Mouse (Mus musculus): ENCODE measurements around the gene Phactr2.

Gene Phactr2

GRCm38 (mm10) chr10:13275152-13275551 lies 199.1 kb downstream of the Phactr2 start:
- no peak for DNase-seq (ENCODE audit: low spot score in 2 of 2)

GRCm38 (mm10) chr10:13274699-13275098 lies 199.5 kb downstream of the Phactr2 start:
- no peak for DNase-seq (ENCODE audit: low spot score in 2 of 2)

- DNase-seq (ENCODE audit: low spot score in 2 of 2), result no peak
These were observed 200.5 kb downstream of the Phactr2 start for GRCm38 (mm10) chr10:13273756-13274155.

- no peak for DNase-seq (ENCODE audit: low spot score in 2 of 2)
These were observed 202.5 kb downstream of the Phactr2 start for GRCm38 (mm10) chr10:13271716-13272115.

- DNase-seq (ENCODE audit: low spot score in 2 of 2), result no peak
These were observed 203.1 kb downstream of the Phactr2 start for GRCm38 (mm10) chr10:13271099-13271498.

GRCm38 (mm10) chr10:13270270-13270669 lies 203.9 kb downstream of the Phactr2 start:
- DNase-seq (ENCODE audit: low spot score in 2 of 2), result no peak

GRCm38 (mm10) chr10:13259251-13259650 lies 215.0 kb downstream of the Phactr2 start:
- DNase-seq (ENCODE audit: low spot score in 2 of 2), result no peak

GRCm38 (mm10) chr10:13256196-13256595 lies 218.0 kb downstream of the Phactr2 start:
- DNase-seq (ENCODE audit: low spot score in 2 of 2), result no peak

GRCm38 (mm10) chr10:13250280-13250679 lies 223.9 kb downstream of the Phactr2 start:
- no peak for DNase-seq (ENCODE audit: low spot score in 2 of 2)

GRCm38 (mm10) chr10:13249126-13249525 lies 225.1 kb downstream of the Phactr2 start:
- no peak for DNase-seq (ENCODE audit: low spot score in 2 of 2)

- DNase-seq (ENCODE audit: low spot score in 2 of 2), result no peak
These were observed 228.5 kb downstream of the Phactr2 start for GRCm38 (mm10) chr10:13245714-13246113.

GRCm38 (mm10) chr10:13244192-13244591 lies 230.0 kb downstream of the Phactr2 start:
- no peak for DNase-seq (ENCODE audit: low spot score in 2 of 2)

GRCm38 (mm10) chr10:13240431-13240830 lies 233.8 kb downstream of the Phactr2 start:
- no peak for DNase-seq (ENCODE audit: low spot score in 2 of 2)

- no peak for DNase-seq (ENCODE audit: low spot score in 2 of 2)
These were observed 236.0 kb downstream of the Phactr2 start for GRCm38 (mm10) chr10:13238188-13238587.

GRCm38 (mm10) chr10:13236866-13237265 lies 237.3 kb downstream of the Phactr2 start:
- DNase-seq (ENCODE audit: low spot score in 2 of 2), result no peak

- no peak for DNase-seq (ENCODE audit: low spot score in 2 of 2)
These were observed 239.7 kb downstream of the Phactr2 start for GRCm38 (mm10) chr10:13234503-13234902.

- no peak for DNase-seq (ENCODE audit: low spot score in 2 of 2)
These were observed 240.3 kb downstream of the Phactr2 start for GRCm38 (mm10) chr10:13233941-13234340.

- no peak for DNase-seq (ENCODE audit: low spot score in 2 of 2)
These were observed 241.0 kb downstream of the Phactr2 start for GRCm38 (mm10) chr10:13233143-13233622.

- DNase-seq (ENCODE audit: low spot score in 2 of 2), result no peak
These were observed 241.6 kb downstream of the Phactr2 start for GRCm38 (mm10) chr10:13232443-13233142.

- no peak for DNase-seq (ENCODE audit: low spot score in 2 of 2)
These were observed 243.5 kb downstream of the Phactr2 start for GRCm38 (mm10) chr10:13230716-13231115.

GRCm38 (mm10) chr10:13225377-13226063 lies 248.7 kb downstream of the Phactr2 start:
- DNase-seq (ENCODE audit: low spot score in 2 of 2), result no peak

- no peak for DNase-seq (ENCODE audit: low spot score in 2 of 2)
These were observed 252.1 kb downstream of the Phactr2 start for GRCm38 (mm10) chr10:13222135-13222534.

GRCm38 (mm10) chr10:13220061-13220460 lies 254.2 kb downstream of the Phactr2 start:
- DNase-seq (ENCODE audit: low spot score in 2 of 2), result no peak

Measured in spleen, postnatal 4 days (tissue).